Mouse (Mus musculus) testis, adult 2 months (tissue): ENCODE measurements around the gene 2510039O18Rik. TPM values are rescaled to one million over a fixed set of nuclear protein-coding genes. Genes with fewer than 3 reads are reported as not detected.

Source experiments
- H3K27ac ChIP-seq: fragments of 200-500 bp; 2 replicates; pipeline ENCODE4 v1.5.1; 2012; ENCODE audit warnings: low read depth, low read length; ENCODE audit not compliant: control insufficient read depth, insufficient read depth
- H3K27me3 ChIP-seq: fragments of 200-500 bp; 2 replicates; pipeline ENCODE4 v1.6.1; 2012; ENCODE audit warnings: mild to moderate bottlenecking, low read length, moderate library complexity; ENCODE audit not compliant: control insufficient read depth, insufficient read depth
- H3K36me3 ChIP-seq: fragments of 200-500 bp; 2 replicates; pipeline ENCODE4 v1.6.1; 2012; ENCODE audit warnings: mild to moderate bottlenecking, low read length; ENCODE audit not compliant: control insufficient read depth, insufficient read depth
- H3K4me1 ChIP-seq: fragments of 200-500 bp; 2 replicates; pipeline ENCODE4 v1.6.1; 2012; ENCODE audit warnings: low read length; ENCODE audit not compliant: control insufficient read depth, insufficient read depth
- H3K4me3 ChIP-seq: fragments of 200-500 bp; 2 replicates; pipeline ENCODE4 v1.5.1; 2012; ENCODE audit warnings: low read depth, mild to moderate bottlenecking, low read length, moderate library complexity, mixed read lengths; ENCODE audit not compliant: control insufficient read depth
- CTCF ChIP-seq: fragments of 200-500 bp; IDR thresholded peaks from 2 replicates; pipeline ENCODE4 v1.5.1; 2012; ENCODE audit warnings: low read depth, mild to moderate bottlenecking, inconsistent platforms, low read length, moderate library complexity; ENCODE audit not compliant: control insufficient read depth, insufficient read depth, insufficient replicate concordance
- POLR2A ChIP-seq: fragments of 200-500 bp; IDR thresholded peaks from 2 replicates; pipeline ENCODE4 v1.6.1; 2012; ENCODE audit warnings: low read depth, mild to moderate bottlenecking, inconsistent platforms, low read length, moderate library complexity; ENCODE audit not compliant: control insufficient read depth
- polyA plus RNA-seq: library from polyadenylated mRNA; depleted of rRNA; stranded (reverse); fragments of >200 nt; gene quantifications from 2 replicates; pipeline ENCODE4 v1.2.3, GENCODE M21; 2012

2510039O18Rik gene
- polyA plus RNA-seq, 1 experiment, result 38.1 TPM

DNA sequence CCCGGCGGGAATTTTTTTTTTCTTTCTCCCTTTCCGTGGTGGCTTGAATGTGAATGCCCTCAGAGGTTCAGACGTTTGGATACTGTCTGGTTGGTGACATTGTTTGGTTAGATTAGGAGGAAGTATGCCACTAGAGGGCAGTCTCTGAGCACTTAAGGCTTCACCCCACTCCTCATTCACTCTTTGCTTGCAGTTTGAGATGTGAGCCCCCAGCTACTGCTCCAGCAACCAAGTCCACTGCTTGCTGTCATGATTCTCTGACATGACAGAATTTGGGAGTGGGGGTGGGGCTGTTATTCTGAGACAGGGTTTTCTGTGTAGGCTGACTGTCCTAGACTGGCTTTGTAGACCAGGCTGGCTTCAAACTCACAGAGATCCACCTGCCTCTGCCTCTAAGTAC is 12.9 kb downstream of the 2510039O18Rik start:
- Histone ChIP-seq H3K27ac (no peak overlapping the region), H3K4me1 (no peaks in the 10 kb centered on the region), H3K27me3 (no peaks in the 10 kb centered on the region), H3K36me3 (no peaks in the 10 kb centered on the region), H3K4me3 (no peak overlapping the region)
- TF ChIP-seq POLR2A (no peak), CTCF (peak; percentile 24; the same call in 1 of the 2 replicates)

DNA sequence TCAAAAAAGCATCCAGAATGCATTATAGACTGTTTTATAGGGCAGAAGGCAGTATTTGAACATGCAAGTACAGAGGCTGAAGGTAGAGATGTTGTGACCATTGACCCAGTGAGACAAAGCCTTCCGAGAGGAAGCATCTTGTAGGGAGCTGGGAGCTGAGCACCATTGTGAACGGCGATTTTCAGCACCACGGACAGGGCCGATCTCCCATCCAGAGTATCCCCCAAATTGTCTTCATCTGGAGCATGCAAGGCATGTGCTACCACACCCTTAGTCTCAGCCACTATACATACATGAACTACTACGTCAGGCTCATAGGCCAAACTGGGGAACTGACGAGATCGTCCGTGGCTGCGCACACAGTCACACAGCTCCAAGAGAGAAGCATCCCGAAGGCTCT is 16.4 kb downstream of the 2510039O18Rik start:
- H3K27ac ChIP-seq, result no peak overlapping the region
- H3K4me3 ChIP-seq, result no peak overlapping the region
- H3K36me3 ChIP-seq, result no peaks in the 10 kb centered on the region
- H3K27me3 ChIP-seq, result no peaks in the 10 kb centered on the region
- H3K4me1 ChIP-seq, result no peaks in the 10 kb centered on the region
- TF ChIP-seq POLR2A (no peak), CTCF (no peak)

DNA sequence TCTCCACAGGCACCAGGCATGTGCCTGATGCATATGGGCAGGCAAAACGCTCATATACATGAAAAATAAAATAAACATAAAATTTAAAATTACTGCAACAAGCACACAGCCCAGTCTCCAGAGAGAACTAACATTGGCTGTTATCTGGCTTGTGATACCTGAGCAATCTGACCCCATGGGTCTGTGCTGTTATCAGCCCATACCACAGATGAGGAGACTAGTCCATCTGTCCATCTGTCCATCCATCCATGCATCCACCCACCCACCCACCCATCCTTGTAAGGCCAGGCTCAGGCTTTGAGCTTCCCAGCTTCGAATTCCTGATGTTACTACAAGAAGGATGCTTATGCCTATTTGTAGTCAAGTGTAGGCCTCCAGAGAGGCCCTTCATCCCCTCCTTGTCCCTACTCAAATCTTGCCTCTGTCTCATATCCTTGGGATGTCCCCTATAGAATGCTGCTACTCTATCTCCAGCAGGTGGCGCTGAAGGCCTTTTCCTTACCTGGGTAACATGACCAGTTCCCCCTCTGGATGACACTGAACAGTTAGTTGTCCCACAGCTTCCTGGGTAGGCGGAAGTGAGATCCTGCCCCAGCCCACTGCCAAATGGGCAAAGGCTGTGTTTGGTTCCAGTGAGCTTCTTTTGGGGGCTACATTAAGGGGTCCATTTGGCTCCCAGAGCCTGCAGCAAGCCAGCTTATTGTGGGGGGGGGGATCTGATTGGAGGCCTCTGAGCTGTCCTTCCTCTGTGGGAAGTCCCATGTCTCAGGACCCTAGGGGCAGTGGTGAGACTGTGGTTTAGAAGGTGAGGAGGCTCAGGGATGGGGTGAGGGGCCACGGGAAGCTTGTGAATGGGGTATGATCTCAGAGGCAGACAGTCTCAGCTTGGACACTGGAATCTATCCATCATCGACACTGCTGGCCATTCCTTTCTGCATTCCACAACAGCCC is 19.5 kb downstream of the 2510039O18Rik start:
- Histone ChIP-seq H3K36me3 (no peaks in the 10 kb centered on the region), H3K27me3 (no peaks in the 10 kb centered on the region), H3K4me3 (no peak overlapping the region), H3K4me1 (peaks cover 5% of the 10 kb centered on the region), H3K27ac (no peak overlapping the region)
- TF ChIP-seq CTCF (peak; percentile 46; the same call in 1 of the 2 replicates), POLR2A (no peak)

DNA sequence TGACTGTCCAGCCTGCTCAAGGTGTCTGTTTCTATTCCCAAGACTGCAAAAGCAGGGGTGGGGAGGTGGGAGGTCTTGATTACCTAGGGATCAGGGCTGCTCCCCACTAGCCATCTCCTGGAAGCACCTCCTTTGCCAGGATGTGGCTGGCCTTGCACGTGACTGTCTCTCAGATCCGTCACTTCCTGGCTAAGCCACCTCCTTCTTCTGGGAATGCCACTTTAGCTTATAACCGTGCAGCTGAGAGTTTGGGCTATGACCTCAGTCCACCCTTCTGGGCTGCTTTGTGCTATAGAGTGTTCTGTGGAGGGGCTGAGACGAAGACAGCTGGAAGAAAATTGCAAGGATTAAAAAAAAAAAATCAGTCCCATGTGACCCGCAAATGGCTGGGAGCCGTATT is 22.1 kb downstream of the 2510039O18Rik start:
- Histone ChIP-seq H3K27ac (no peak overlapping the region), H3K27me3 (no peaks in the 10 kb centered on the region), H3K4me1 (peaks cover 5% of the 10 kb centered on the region), H3K36me3 (no peaks in the 10 kb centered on the region), H3K4me3 (no peak overlapping the region)
- TF ChIP-seq POLR2A, result no peak
- no peak for TF ChIP-seq CTCF

DNA sequence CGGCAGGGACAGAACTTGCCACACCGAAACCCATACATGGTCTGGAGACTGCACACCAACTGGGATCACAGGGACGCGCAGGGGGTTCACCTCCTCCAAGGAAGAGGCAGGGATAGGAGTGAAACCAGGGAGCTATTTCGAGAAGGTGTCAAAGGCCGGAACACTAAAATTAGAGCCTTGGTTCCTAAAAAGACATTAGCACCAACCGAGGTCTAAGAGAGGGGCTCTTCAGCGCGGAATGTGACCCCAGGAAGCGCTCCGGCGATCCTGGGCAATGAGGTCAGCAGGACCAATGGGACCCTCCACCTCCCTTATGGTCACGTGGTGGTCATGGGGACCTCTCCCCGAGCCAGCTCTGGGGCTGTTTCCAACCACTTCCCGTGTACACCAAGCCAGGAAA is 22.9 kb downstream of the 2510039O18Rik start:
- TF ChIP-seq CTCF, result no peak
- TF ChIP-seq POLR2A, result no peak
- H3K4me3 ChIP-seq, result no peak overlapping the region
- no peak overlapping the region for H3K27ac ChIP-seq
- H3K4me1 ChIP-seq, result peaks cover 5% of the 10 kb centered on the region
- H3K36me3 ChIP-seq, result no peaks in the 10 kb centered on the region
- H3K27me3 ChIP-seq, result no peaks in the 10 kb centered on the region

DNA sequence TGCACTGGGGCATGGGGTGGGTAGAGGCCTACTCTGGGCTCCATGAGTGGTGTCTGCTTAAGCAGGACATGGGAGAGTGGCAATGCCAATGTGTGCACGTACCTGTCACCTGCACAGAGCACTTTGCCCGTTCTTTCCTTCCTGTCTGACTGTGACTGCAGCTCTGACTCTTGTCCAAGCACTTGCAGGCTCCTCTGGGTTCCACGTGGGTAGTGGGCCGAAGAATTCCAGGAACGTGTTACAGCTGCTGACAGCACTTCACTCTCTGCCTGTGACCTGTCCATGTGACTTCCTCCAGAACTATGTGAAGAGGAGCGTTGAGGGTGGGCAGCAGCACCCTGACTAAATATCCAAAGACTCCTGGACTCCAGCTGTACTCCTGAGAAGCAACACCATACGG is 25.0 kb downstream of the 2510039O18Rik start:
- no peaks in the 10 kb centered on the region for H3K27me3 ChIP-seq
- no peak overlapping the region for H3K27ac ChIP-seq
- H3K4me3 ChIP-seq, result no peak overlapping the region
- TF ChIP-seq POLR2A (no peak), CTCF (no peak)
- no peaks in the 10 kb centered on the region for H3K36me3 ChIP-seq
- peaks cover 5% of the 10 kb centered on the region for H3K4me1 ChIP-seq

DNA sequence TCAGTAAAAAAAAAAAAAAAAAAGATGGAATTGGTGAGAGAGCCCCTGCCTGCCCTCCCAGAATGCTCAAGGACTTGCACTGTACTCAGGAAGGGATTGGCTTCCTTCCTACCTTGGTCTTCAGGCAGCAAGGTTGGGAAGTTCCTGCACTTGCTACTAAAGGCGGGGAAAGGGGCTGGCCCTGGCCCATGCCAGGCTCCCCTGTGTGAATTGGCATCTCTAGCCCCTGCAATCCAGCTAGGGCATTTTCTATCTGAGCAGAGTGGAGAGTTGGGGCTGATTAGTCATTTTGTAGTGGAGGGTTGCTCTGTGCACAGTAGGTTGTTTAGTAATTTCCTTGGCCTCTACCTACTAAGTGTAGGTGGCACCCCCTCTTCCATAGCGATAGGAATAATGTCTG is 28.1 kb downstream of the 2510039O18Rik start:
- peaks cover 3% of the 10 kb centered on the region; the same call in 1 of the 2 replicates for H3K4me1 ChIP-seq
- H3K27me3 ChIP-seq, result no peaks in the 10 kb centered on the region
- H3K4me3 ChIP-seq, result no peak overlapping the region
- H3K27ac ChIP-seq, result no peak overlapping the region
- H3K36me3 ChIP-seq, result no peaks in the 10 kb centered on the region
- TF ChIP-seq POLR2A, result no peak
- no peak for TF ChIP-seq CTCF

DNA sequence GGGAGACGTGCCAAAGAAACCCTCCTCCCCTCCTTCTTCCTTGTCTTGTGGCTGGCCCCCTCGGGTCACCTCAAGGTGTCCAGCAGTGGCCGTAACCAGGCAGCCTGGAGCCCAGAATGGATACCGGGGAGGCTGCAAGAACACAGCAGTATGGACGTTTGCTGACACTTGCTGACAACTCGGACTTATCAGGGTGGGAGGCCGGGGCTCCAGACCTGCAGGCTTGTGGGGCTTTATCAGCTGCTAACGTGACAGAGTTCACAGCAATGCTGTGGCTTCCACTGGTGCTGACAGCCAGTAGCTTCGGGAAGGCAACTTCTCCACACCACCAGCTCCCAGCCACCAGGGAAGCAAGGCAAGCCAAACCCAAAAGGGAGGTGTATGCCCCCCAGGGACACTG is 28.6 kb downstream of the 2510039O18Rik start:
- no peak overlapping the region for H3K27ac ChIP-seq
- no peak for TF ChIP-seq CTCF
- TF ChIP-seq POLR2A, result no peak
- no peak overlapping the region for H3K4me3 ChIP-seq
- H3K27me3 ChIP-seq, result no peaks in the 10 kb centered on the region
- no peaks in the 10 kb centered on the region for H3K36me3 ChIP-seq
- H3K4me1 ChIP-seq, result no peaks in the 10 kb centered on the region
